Mouse (Mus musculus): ENCODE measurements at regions not wholly inside any gene's neighbourhood (a gene's known extent, or its start where the extent isn't known, plus 50 kb on each side); places are given as distances from the start of the nearest gene placed in this dataset.
A peak's percentile ranks its signal among the peaks of the same experiment; 100 is the strongest.

DNA sequence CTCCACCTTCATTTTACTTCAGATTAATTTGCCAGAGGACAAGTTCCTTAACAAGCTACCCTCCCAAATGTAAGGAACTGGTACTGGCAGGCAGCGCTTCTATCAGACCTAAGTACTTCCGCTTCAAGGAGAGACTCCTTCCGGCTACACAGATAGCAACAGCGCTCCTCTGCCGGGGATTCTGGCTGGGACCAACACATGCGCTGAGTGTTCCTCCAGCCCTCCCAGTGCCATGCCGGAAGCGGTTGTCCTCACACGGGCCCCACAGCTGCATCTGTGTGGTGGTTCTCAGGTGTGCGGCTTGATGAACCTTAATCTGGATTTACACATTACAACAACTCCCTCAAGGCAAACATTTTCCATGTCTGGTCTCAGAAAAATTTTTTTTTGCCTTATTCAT is 336.1 kb upstream of the Map3k7 start:
- no peak for ATAC-seq
- Histone ChIP-seq H3K4me3 (ENCODE audit: low read length) (no peak overlapping the region), H3K9me3 (ENCODE audit: control insufficient read depth, low read length) (no peaks in the 10 kb centered on the region), H3K9ac (ENCODE audit: low read depth, low read length) (no peak overlapping the region), H3K36me3 (ENCODE audit: control insufficient read depth, insufficient read depth, low read length) (no peaks in the 10 kb centered on the region), H3K27me3 (replicated peaks; ENCODE audit: control insufficient read depth, insufficient read depth, low read length) (no peaks in the 10 kb centered on the region), H3K4me2 (ENCODE audit: low read length) (no peak overlapping the region), H3K4me1 (ENCODE audit: control insufficient read depth, insufficient read depth, low read depth, low read length) (no peaks in the 10 kb centered on the region), H3K27ac (ENCODE audit: low read depth, low read length) (no peak overlapping the region)
- WGBS = 93% methylated on average over 10 of the region's 10 CpGs

DNA sequence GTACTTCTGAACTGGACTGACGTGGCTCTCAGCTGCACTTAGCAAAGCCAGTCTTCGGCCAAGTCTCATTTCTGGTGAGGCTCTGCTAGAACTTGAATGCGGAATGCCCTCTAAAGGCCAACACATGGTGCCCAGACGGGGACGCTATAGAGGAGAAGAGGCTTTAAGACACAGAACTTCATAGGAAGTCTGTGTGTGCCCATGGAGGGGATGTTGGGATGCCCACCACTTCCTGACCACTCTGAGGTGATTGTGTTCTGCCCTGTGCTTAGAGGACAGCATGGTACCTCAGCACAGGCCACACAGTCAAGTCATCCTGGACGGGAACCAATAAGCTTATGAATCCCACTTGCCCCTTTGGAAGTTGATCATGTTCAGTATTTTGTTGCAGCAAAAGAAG is 325.3 kb upstream of the Map3k7 start:
- no peak overlapping the region for H3K4me2 ChIP-seq (ENCODE audit: low read length)
- no peaks in the 10 kb centered on the region for H3K36me3 ChIP-seq (ENCODE audit: control insufficient read depth, insufficient read depth, low read length)
- no peak for ATAC-seq
- WGBS = 94% methylated on average over 6 of the region's 6 CpGs
- H3K4me1 ChIP-seq (ENCODE audit: control insufficient read depth, insufficient read depth, low read depth, low read length) = peaks cover 5% of the 10 kb centered on the region; the same call in 1 of the 2 replicates
- H3K9me3 ChIP-seq (ENCODE audit: control insufficient read depth, low read length) = no peaks in the 10 kb centered on the region
- no peak overlapping the region for H3K9ac ChIP-seq (ENCODE audit: low read depth, low read length)
- no peak overlapping the region for H3K4me3 ChIP-seq (ENCODE audit: low read length)
- no peaks in the 10 kb centered on the region for H3K27me3 ChIP-seq (replicated peaks; ENCODE audit: control insufficient read depth, insufficient read depth, low read length)
- no peak overlapping the region for H3K27ac ChIP-seq (ENCODE audit: low read depth, low read length)

DNA sequence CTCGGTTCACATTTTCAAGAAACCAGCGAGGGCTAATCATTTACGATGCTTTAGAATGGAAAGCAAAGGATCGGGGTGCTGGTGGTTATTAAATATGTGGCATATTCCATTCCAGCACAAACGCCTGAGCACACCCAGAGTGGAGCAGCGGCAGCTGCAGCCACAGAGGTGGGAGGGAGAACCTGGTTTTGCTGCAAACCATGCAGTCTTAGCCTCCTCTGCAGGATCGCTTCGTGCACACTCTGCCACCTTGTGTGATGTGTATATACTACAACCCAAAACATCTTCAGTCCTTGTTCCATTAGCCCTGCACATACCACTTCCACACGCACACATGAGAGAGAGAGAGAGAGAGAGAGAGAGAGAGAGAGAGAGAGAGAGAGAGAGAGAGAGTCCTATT is 321.7 kb upstream of the Map3k7 start:
- 34% methylated on average over 9 of the region's 9 CpGs for WGBS
- Histone ChIP-seq H3K4me1 (ENCODE audit: control insufficient read depth, insufficient read depth, low read depth, low read length) (peaks cover 5% of the 10 kb centered on the region; the same call in 1 of the 2 replicates), H3K4me3 (ENCODE audit: low read length) (no peak overlapping the region), H3K9ac (ENCODE audit: low read depth, low read length) (no peak overlapping the region), H3K4me2 (ENCODE audit: low read length) (peak overlapping the region; percentile 44), H3K9me3 (ENCODE audit: control insufficient read depth, low read length) (no peaks in the 10 kb centered on the region), H3K27me3 (replicated peaks; ENCODE audit: control insufficient read depth, insufficient read depth, low read length) (no peaks in the 10 kb centered on the region), H3K36me3 (ENCODE audit: control insufficient read depth, insufficient read depth, low read length) (no peaks in the 10 kb centered on the region), H3K27ac (ENCODE audit: low read depth, low read length) (peak overlapping the region; percentile 61)
- ATAC-seq = peak; percentile 96

DNA sequence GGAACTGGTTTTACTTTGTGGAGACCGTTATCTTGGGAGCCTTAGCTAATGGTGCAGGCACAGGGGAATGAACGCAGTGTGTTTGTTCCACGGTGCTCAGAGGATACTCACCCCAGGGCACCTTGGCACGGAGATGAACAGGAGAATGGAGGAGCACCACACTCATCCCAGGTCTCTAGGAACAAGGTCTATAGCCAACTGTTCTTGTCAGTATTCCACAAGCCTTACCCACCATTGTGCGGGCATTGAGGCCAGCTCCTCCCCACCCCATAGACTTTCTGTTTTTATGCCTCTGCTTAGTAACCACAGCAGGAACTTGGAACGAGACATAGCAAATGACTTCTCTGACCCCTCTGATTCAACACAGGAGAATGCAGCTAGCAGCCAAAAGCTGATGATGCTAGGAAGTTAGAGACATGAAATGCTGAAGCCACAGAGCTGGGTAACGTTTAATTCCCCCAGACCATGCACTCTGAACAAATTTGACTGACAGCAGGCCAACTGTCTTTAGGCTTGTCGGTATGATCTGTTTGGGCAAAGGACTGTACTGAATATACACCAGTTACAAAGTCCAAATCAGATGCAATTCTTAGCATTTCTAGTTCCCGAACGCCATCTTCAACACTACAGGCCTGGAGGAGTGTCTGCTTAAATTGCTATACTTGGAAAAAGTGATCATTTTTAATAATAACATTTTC is 321.2 kb upstream of the Map3k7 start:
- peaks cover 5% of the 10 kb centered on the region; the same call in 1 of the 2 replicates for H3K4me1 ChIP-seq (ENCODE audit: control insufficient read depth, insufficient read depth, low read depth, low read length)
- no peaks in the 10 kb centered on the region for H3K27me3 ChIP-seq (replicated peaks; ENCODE audit: control insufficient read depth, insufficient read depth, low read length)
- no peaks in the 10 kb centered on the region for H3K36me3 ChIP-seq (ENCODE audit: control insufficient read depth, insufficient read depth, low read length)
- H3K4me2 ChIP-seq (ENCODE audit: low read length) = peak overlapping the region; percentile 44
- no peak overlapping the region for H3K9ac ChIP-seq (ENCODE audit: low read depth, low read length)
- peak; percentile 74 for ATAC-seq
- H3K9me3 ChIP-seq (ENCODE audit: control insufficient read depth, low read length) = no peaks in the 10 kb centered on the region
- H3K27ac ChIP-seq (ENCODE audit: low read depth, low read length) = no peak overlapping the region; the same call in 1 of the 2 replicates
- H3K4me3 ChIP-seq (ENCODE audit: low read length) = no peak overlapping the region
- 30% methylated on average over 10 of the region's 10 CpGs for WGBS

DNA sequence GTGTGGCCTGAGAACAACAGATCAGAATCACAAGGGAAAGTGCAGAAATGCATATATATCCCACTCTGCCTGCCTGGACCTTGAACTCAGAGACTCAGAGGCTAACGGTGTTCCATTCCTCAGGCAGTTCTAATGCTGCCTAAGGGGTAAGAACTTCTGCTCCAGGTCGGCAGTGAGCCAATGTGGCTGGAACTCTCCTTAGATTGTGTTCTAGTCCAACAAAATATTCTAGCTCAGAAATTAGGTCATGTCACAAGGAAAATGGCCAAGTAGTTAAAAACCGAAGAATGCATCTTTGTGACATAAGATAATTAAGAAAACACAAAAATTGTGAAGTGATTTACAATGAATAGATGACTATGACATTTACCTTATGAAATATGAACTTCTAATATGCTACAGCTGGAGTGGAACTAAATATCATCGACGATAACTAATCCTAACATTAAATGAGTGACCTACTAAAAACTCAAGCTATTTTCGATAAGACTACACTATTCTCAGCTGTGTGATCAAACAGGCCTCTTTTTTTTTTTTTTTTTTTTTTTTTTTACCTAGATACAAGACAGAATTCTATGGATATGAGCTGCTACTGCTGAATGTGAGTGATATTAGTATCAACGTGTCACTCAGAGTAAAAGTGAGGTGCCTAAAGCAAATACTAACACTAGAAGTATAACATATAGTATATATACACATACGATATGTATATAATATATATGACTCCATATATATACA is 315.1 kb upstream of the Map3k7 start:
- Histone ChIP-seq H3K4me3 (ENCODE audit: low read length) (no peak overlapping the region), H3K27me3 (replicated peaks; ENCODE audit: control insufficient read depth, insufficient read depth, low read length) (no peaks in the 10 kb centered on the region), H3K4me1 (ENCODE audit: control insufficient read depth, insufficient read depth, low read depth, low read length) (no peaks in the 10 kb centered on the region), H3K4me2 (ENCODE audit: low read length) (no peak overlapping the region), H3K27ac (ENCODE audit: low read depth, low read length) (no peak overlapping the region), H3K9ac (ENCODE audit: low read depth, low read length) (no peak overlapping the region), H3K9me3 (ENCODE audit: control insufficient read depth, low read length) (no peaks in the 10 kb centered on the region), H3K36me3 (ENCODE audit: control insufficient read depth, insufficient read depth, low read length) (no peaks in the 10 kb centered on the region)
- ATAC-seq = no peak
- WGBS = 89% methylated on average over 8 of the region's 8 CpGs

DNA sequence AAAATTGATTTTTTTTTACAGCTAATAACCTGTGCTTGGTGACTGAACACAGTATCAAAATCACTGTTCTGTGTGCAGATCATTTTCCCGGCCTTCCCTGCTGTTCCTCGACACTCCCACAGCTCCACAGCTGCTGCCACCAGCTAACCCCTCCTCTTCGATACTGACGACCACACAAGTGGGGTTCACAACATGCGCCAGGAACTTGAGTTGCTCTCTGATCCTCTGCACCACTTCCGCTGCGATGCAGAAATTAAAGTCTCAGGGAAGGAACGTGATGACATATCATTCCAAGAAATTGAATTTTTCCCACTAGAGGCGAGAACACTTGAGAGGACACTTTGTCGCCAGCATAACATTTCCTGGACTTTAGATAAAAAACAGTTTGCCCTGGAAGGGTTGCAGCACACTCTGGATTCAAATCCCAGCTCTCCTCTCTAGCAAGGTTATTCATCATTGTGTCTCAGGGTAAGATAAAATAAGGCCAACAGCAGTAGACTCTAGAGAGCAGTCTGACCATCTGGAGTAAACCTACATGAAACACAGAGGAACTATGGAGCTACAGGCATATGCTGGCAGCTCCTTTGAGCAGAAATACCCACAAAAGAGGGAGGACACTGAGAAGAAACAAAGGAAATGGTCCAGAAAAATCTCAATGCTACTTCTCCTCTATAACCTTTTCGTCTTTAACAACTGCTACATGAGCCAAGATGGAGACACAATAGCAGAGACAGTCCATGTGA is 308.4 kb upstream of the Map3k7 start:
- no peak overlapping the region for H3K4me2 ChIP-seq (ENCODE audit: low read length)
- no peaks in the 10 kb centered on the region for H3K9me3 ChIP-seq (ENCODE audit: control insufficient read depth, low read length)
- H3K27me3 ChIP-seq (replicated peaks; ENCODE audit: control insufficient read depth, insufficient read depth, low read length) = no peaks in the 10 kb centered on the region
- ATAC-seq = no peak
- WGBS = 63% methylated on average over 11 of the region's 11 CpGs
- H3K27ac ChIP-seq (ENCODE audit: low read depth, low read length) = no peak overlapping the region
- no peak overlapping the region for H3K9ac ChIP-seq (ENCODE audit: low read depth, low read length)
- no peaks in the 10 kb centered on the region for H3K36me3 ChIP-seq (ENCODE audit: control insufficient read depth, insufficient read depth, low read length)
- no peak overlapping the region for H3K4me3 ChIP-seq (ENCODE audit: low read length)
- no peaks in the 10 kb centered on the region for H3K4me1 ChIP-seq (ENCODE audit: control insufficient read depth, insufficient read depth, low read depth, low read length)

DNA sequence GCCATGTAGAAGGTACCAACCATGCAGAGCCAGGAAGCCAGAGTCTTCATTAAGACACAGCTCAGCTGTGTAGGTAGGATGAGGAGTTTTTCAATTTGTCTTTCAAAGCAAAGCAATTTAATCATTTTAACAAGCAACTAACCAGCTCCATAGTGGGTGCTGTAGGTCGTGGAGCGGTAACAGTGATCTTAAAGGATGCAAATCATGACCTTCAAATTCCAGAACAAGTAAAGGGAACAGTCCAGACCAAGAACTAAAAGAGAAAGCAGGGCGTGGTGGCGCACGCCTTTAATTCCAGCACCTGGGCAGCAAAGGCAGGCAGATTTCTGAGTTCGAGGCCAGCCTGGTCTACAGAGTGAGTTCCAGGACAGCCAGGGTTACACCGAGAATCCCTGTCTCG is 307.8 kb upstream of the Map3k7 start:
- no peaks in the 10 kb centered on the region for H3K4me1 ChIP-seq (ENCODE audit: control insufficient read depth, insufficient read depth, low read depth, low read length)
- H3K4me2 ChIP-seq (ENCODE audit: low read length) = no peak overlapping the region
- no peak overlapping the region for H3K9ac ChIP-seq (ENCODE audit: low read depth, low read length)
- H3K27ac ChIP-seq (ENCODE audit: low read depth, low read length) = no peak overlapping the region
- H3K27me3 ChIP-seq (replicated peaks; ENCODE audit: control insufficient read depth, insufficient read depth, low read length) = no peaks in the 10 kb centered on the region
- H3K36me3 ChIP-seq (ENCODE audit: control insufficient read depth, insufficient read depth, low read length) = no peaks in the 10 kb centered on the region
- no peak overlapping the region for H3K4me3 ChIP-seq (ENCODE audit: low read length)
- WGBS = 93% methylated on average over 8 of the region's 8 CpGs
- H3K9me3 ChIP-seq (ENCODE audit: control insufficient read depth, low read length) = no peaks in the 10 kb centered on the region
- ATAC-seq = no peak

DNA sequence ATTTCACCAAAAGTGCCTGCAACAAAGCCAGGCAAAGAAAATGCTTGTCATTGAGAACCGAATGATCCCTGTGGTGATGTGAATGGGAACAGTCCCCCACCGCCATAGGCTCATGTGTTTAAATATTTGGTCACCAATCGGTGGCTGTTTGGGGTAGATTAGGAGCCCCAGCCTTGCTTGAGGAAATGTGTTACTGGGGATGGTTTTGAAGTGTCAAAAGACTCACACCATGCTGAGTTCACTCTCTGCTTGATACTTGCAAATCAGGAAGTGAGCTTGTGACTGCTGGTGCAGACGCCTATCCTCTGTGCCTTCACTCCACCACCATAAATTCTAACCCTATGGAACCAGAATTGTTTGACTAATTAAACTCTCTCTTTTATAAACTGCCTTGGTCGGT is 305.1 kb upstream of the Map3k7 start:
- no peak overlapping the region for H3K4me2 ChIP-seq (ENCODE audit: low read length)
- ATAC-seq = no peak
- 66% methylated on average over 5 of the region's 5 CpGs for WGBS
- H3K4me1 ChIP-seq (ENCODE audit: control insufficient read depth, insufficient read depth, low read depth, low read length) = no peaks in the 10 kb centered on the region
- H3K4me3 ChIP-seq (ENCODE audit: low read length) = no peak overlapping the region
- no peaks in the 10 kb centered on the region for H3K9me3 ChIP-seq (ENCODE audit: control insufficient read depth, low read length)
- no peak overlapping the region for H3K27ac ChIP-seq (ENCODE audit: low read depth, low read length)
- no peaks in the 10 kb centered on the region for H3K36me3 ChIP-seq (ENCODE audit: control insufficient read depth, insufficient read depth, low read length)
- no peaks in the 10 kb centered on the region for H3K27me3 ChIP-seq (replicated peaks; ENCODE audit: control insufficient read depth, insufficient read depth, low read length)
- no peak overlapping the region for H3K9ac ChIP-seq (ENCODE audit: low read depth, low read length)

DNA sequence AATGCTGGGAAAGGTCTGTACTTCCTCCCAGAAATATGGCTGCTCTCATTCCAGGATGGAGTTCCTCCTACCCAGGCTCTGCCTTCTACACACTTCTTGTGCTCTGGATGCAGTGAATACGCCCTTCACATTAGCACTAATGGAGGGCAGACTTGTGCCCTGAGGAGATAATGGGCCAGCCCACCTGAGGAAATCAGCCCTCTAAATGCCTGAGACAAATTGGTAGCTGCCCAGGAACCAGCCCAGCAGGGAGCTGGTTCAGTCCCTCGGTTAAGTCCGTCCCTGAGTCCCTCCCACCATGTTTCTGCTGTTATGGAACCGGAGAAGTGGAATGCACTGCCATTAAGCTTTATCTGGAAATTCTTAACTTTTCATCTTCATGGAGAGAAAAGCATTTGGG is 303.0 kb upstream of the Map3k7 start:
- no peaks in the 10 kb centered on the region for H3K36me3 ChIP-seq (ENCODE audit: control insufficient read depth, insufficient read depth, low read length)
- no peak overlapping the region for H3K9ac ChIP-seq (ENCODE audit: low read depth, low read length)
- no peak overlapping the region for H3K4me3 ChIP-seq (ENCODE audit: low read length)
- WGBS = 31% methylated on average over 4 of the region's 4 CpGs
- H3K27me3 ChIP-seq (replicated peaks; ENCODE audit: control insufficient read depth, insufficient read depth, low read length) = no peaks in the 10 kb centered on the region
- no peak overlapping the region for H3K4me2 ChIP-seq (ENCODE audit: low read length)
- no peaks in the 10 kb centered on the region for H3K4me1 ChIP-seq (ENCODE audit: control insufficient read depth, insufficient read depth, low read depth, low read length)
- H3K9me3 ChIP-seq (ENCODE audit: control insufficient read depth, low read length) = no peaks in the 10 kb centered on the region
- no peak for ATAC-seq
- no peak overlapping the region for H3K27ac ChIP-seq (ENCODE audit: low read depth, low read length)
